Mouse (Mus musculus): Measurements from ENCODE around the gene Ttc37. TPM values are rescaled to one million over a fixed set of nuclear protein-coding genes. Genes with fewer than 3 reads are reported as not detected.
A peak's percentile ranks its signal among the peaks of the same experiment; 100 is the strongest.

Gene Ttc37
- 7.7 and 9.2 TPM in 2 replicates for polyA plus RNA-seq (2015; fragmentation: Nextera tagmentation; extraction: Ambion mirVana)

DNA sequence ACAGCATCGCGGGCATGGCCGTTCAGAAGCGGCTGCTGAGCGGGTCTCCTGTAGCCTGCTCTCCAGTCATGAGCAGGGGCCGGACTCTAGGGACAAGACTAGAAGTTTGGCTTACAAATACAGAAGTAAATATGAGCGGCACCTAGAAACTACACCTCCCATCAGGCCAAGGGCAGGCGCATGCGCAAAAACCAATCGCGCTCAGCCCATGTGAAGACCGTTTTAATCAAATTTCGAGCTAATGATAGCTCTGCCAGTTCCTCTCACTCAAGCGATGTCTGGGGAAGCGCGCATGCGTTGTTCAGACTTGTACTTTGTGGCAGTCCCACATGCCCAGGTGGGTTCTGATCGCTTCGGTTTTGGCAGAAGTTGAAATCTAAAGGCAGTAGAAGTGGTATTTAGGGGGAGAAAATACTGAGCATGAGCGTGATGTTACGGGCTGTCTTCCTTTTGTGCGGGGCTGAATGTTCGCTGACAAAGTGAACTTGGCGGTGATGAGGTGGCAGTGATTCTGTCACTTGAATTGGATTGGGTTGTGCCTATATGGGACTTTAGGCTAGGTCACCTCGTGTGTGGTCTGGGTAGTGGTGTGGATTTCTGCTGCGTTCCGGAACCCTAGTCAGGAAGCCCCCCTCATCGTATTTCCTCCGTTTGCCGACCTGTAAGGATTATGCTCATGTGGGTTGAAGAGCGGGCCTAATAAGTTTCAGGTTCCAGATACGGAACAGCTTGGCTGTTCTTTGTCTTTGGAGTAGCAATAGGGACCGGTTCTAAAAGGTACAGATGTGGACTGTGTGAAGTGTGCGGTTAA, at the start of gene Ttc37, which contains the start of gene Arsk:
Gene Ttc37, plus strand, starts transcription at position 242 of the 811 bp plus-strand sequence.
Gene Arsk, minus strand, starts transcription at position 168 of the 811 bp plus-strand sequence.
- WGBS = under 1% methylated on average over 34 of the region's 34 CpGs
- H3K9me3 ChIP-seq (ENCODE audit: control insufficient read depth, low read length) = no peaks in the 10 kb centered on the region
- peak; percentile 99 for ATAC-seq

GRCm38 (mm10) chr13:76055391-76056232, 42.9 kb upstream of the Ttc37 start:
- peak; percentile 84 for ATAC-seq
- H3K4me2 ChIP-seq (ENCODE audit: low read length) = peak overlapping the region; percentile 99
- 1% methylated on average over 58 of the region's 59 CpGs for WGBS
- peak overlapping the region; percentile 66 for H3K4me3 ChIP-seq (ENCODE audit: low read length)
- H3K4me1 ChIP-seq (ENCODE audit: control insufficient read depth, insufficient read depth, low read depth, low read length) = peaks cover 14% of the 10 kb centered on the region
- peaks cover 8% of the 10 kb centered on the region for H3K27me3 ChIP-seq (replicated peaks; ENCODE audit: control insufficient read depth, insufficient read depth, low read length)
- no peaks in the 10 kb centered on the region for H3K36me3 ChIP-seq (ENCODE audit: control insufficient read depth, insufficient read depth, low read length)
- no peaks in the 10 kb centered on the region for H3K9me3 ChIP-seq (ENCODE audit: control insufficient read depth, low read length)
- H3K9ac ChIP-seq (ENCODE audit: low read depth, low read length) = peak overlapping the region; percentile 72
- peak overlapping the region; percentile 66 for H3K27ac ChIP-seq (ENCODE audit: low read depth, low read length)

More for the DNA sequence above, at the start of gene Ttc37, which contains the start of gene Arsk:
- Histone ChIP-seq H3K4me2 (ENCODE audit: low read length) (peak within 1 kb of the TSS; percentile 77), H3K4me1 (ENCODE audit: control insufficient read depth, insufficient read depth, low read depth, low read length) (peaks cover 3% of the 10 kb centered on the region; the same call in 1 of the 2 replicates), H3K36me3 (ENCODE audit: control insufficient read depth, insufficient read depth, low read length) (no peaks in the 10 kb centered on the region), H3K4me3 (ENCODE audit: low read length) (peak within 1 kb of the TSS; percentile 48), H3K27ac (ENCODE audit: low read depth, low read length) (peak within 1 kb of the TSS; percentile 58), H3K9ac (ENCODE audit: low read depth, low read length) (peak within 1 kb of the TSS; percentile 64), H3K27me3 (replicated peaks; ENCODE audit: control insufficient read depth, insufficient read depth, low read length) (no peaks in the 10 kb centered on the region)

DNA sequence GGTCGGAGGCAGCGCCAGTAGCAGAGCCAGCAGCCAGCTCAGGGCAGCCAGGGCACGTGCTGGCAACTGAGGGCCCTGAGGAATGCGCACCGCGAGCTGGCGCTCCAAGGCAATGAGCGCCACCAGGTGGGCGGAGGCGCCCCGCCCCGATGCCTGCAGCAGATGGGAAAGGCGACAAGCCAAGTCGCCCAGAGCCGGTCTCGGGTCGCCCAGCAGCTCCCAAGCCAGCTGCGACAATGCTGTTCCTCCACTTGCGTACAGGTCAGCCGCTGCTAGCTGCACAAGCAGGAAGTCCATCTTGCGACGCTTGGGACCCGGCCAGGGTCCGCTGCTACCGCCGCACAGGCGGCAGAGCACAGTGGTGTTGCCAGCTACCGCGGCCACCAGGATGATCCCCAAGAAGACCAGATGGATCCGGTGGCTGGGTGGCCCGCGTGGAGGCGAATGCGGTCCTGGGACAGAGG, 42.2 kb upstream of the Ttc37 start:
- peak overlapping the region; percentile 66 for H3K4me3 ChIP-seq (ENCODE audit: low read length)
- peak overlapping the region; percentile 72 for H3K9ac ChIP-seq (ENCODE audit: low read depth, low read length)
- under 1% methylated on average over 28 of the region's 34 CpGs for WGBS
- H3K27ac ChIP-seq (ENCODE audit: low read depth, low read length) = peak overlapping the region; percentile 66
- H3K4me2 ChIP-seq (ENCODE audit: low read length) = peak overlapping the region; percentile 99
- peak; percentile 94 for ATAC-seq
- H3K36me3 ChIP-seq (ENCODE audit: control insufficient read depth, insufficient read depth, low read length) = no peaks in the 10 kb centered on the region
- peaks cover 8% of the 10 kb centered on the region for H3K27me3 ChIP-seq (replicated peaks; ENCODE audit: control insufficient read depth, insufficient read depth, low read length)
- H3K9me3 ChIP-seq (ENCODE audit: control insufficient read depth, low read length) = no peaks in the 10 kb centered on the region
- peaks cover 14% of the 10 kb centered on the region for H3K4me1 ChIP-seq (ENCODE audit: control insufficient read depth, insufficient read depth, low read depth, low read length)

- peak within 1 kb of the TSS; percentile 66 for H3K4me3 ChIP-seq (ENCODE audit: low read length)
- peak within 1 kb of the TSS; percentile 66 for H3K27ac ChIP-seq (ENCODE audit: low read depth, low read length)
- peak within 1 kb of the TSS; percentile 72 for H3K9ac ChIP-seq (ENCODE audit: low read depth, low read length)
- no peaks in the 10 kb centered on the region for H3K9me3 ChIP-seq (ENCODE audit: control insufficient read depth, low read length)
- peaks cover 14% of the 10 kb centered on the region for H3K4me1 ChIP-seq (ENCODE audit: control insufficient read depth, insufficient read depth, low read depth, low read length)
- H3K4me2 ChIP-seq (ENCODE audit: low read length) = peak within 1 kb of the TSS; percentile 99
- WGBS = 15% methylated on average over 10 of the region's 10 CpGs
- no peak for ATAC-seq
- H3K36me3 ChIP-seq (ENCODE audit: control insufficient read depth, insufficient read depth, low read length) = no peaks in the 10 kb centered on the region
- peaks cover 8% of the 10 kb centered on the region for H3K27me3 ChIP-seq (replicated peaks; ENCODE audit: control insufficient read depth, insufficient read depth, low read length)
Measured at GRCm38 (mm10) chr13:76056896-76057266, 41.7 kb upstream of the Ttc37 start, which contains the start of gene Gpr150. TSS of gene Gpr150 (minus strand) at chr13:76056996.

DNA sequence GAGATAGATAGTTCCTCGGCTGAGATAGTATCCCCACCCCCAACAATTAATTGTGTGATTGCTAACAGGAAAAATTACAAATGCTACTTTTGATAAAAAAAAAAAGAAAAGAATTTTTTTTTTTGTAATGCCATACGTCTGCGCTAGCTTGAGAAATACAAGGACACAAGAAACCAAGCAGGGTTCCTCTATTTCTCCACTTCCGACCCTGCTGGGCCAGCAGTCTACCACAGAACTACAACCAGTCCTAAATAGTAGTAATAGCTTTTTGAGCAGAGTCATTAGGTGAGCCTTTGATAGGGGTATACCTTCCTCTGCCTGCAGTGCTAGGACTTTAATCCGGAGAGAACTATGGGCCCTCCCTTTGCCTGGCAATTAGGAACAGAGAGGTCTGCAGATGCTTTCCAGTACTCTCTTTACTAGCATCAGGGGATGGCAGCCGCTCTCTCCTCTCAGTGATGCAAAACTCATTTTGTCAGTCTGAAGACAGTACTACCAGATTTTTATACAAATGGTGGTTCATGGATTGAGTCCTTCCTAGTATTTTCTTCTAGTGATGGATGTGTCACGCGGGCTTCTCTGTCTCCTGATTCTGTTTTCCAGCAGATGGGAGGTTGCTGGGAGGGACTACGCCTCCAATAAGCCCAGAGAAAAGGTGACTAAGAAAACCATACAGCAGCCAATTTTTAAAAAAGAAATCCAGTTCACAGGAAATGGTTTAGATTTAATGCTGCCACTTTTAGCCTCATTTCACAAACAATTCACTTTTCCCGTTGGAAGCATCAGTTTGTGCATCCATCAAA, 41.1 kb upstream of the Ttc37 start:
- H3K9ac ChIP-seq (ENCODE audit: low read depth, low read length) = no peak overlapping the region
- no peak overlapping the region; the same call in 1 of the 2 replicates for H3K4me3 ChIP-seq (ENCODE audit: low read length)
- WGBS = 73% methylated on average over 10 of the region's 10 CpGs
- no peak overlapping the region for H3K27ac ChIP-seq (ENCODE audit: low read depth, low read length)
- ATAC-seq = no peak
- peaks cover 14% of the 10 kb centered on the region for H3K4me1 ChIP-seq (ENCODE audit: control insufficient read depth, insufficient read depth, low read depth, low read length)
- H3K27me3 ChIP-seq (replicated peaks; ENCODE audit: control insufficient read depth, insufficient read depth, low read length) = peaks cover 8% of the 10 kb centered on the region
- H3K4me2 ChIP-seq (ENCODE audit: low read length) = peak overlapping the region; percentile 99
- H3K36me3 ChIP-seq (ENCODE audit: control insufficient read depth, insufficient read depth, low read length) = peaks cover 2% of the 10 kb centered on the region; the same call in 1 of the 2 replicates
- H3K9me3 ChIP-seq (ENCODE audit: control insufficient read depth, low read length) = no peaks in the 10 kb centered on the region

DNA sequence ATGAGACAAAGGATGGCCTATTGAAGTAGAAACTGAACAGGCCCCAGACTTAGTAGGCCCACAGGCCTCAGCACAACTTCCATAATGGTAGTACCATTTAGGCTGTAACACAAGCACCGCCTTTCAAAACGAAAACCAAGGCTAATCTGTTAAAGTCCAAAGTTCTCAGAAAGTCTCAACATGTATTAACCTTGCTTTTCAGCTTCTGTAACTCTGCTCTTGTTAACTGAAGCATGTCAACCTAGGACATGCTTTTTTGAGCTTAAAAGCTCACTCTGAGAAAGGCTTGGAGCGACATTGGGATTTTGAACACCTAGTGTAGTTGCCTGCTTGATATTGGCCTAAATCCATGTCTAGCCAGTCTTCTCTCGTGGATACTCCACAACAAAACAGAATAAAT, 38.9 kb upstream of the Ttc37 start:
- H3K36me3 ChIP-seq (ENCODE audit: control insufficient read depth, insufficient read depth, low read length) = peaks cover 4% of the 10 kb centered on the region; the same call in 1 of the 2 replicates
- H3K9ac ChIP-seq (ENCODE audit: low read depth, low read length) = no peak overlapping the region
- no peak overlapping the region for H3K27ac ChIP-seq (ENCODE audit: low read depth, low read length)
- H3K4me2 ChIP-seq (ENCODE audit: low read length) = no peak overlapping the region
- ATAC-seq = no peak
- H3K4me1 ChIP-seq (ENCODE audit: control insufficient read depth, insufficient read depth, low read depth, low read length) = peaks cover 14% of the 10 kb centered on the region
- H3K4me3 ChIP-seq (ENCODE audit: low read length) = no peak overlapping the region
- 87% methylated on average over 4 of the region's 4 CpGs for WGBS
- peaks cover 3% of the 10 kb centered on the region; the same call in 1 of the 2 replicates for H3K27me3 ChIP-seq (replicated peaks; ENCODE audit: control insufficient read depth, insufficient read depth, low read length)
- no peaks in the 10 kb centered on the region for H3K9me3 ChIP-seq (ENCODE audit: control insufficient read depth, low read length)

- Histone ChIP-seq H3K36me3 (ENCODE audit: control insufficient read depth, insufficient read depth, low read length) (peaks cover 9% of the 10 kb centered on the region), H3K9me3 (ENCODE audit: control insufficient read depth, low read length) (no peaks in the 10 kb centered on the region), H3K4me1 (ENCODE audit: control insufficient read depth, insufficient read depth, low read depth, low read length) (no peaks in the 10 kb centered on the region), H3K27ac (ENCODE audit: low read depth, low read length) (no peak overlapping the region), H3K27me3 (replicated peaks; ENCODE audit: control insufficient read depth, insufficient read depth, low read length) (0 out of 2 replicates have a peak, but pooled peaks cover 3% of the 10 kb centered on the region), H3K9ac (ENCODE audit: low read depth, low read length) (no peak overlapping the region), H3K4me2 (ENCODE audit: low read length) (no peak overlapping the region), H3K4me3 (ENCODE audit: low read length) (no peak overlapping the region)
- 91% methylated on average over 3 of the region's 3 CpGs for whole genome bisulfite sequencing
- no peak for ATAC-seq
Measured at GRCm38 (mm10) chr13:76062126-76062525, 36.4 kb upstream of the Ttc37 start.

- no peaks in the 10 kb centered on the region for H3K4me1 ChIP-seq (ENCODE audit: control insufficient read depth, insufficient read depth, low read depth, low read length)
- H3K4me2 ChIP-seq (ENCODE audit: low read length) = no peak overlapping the region
- H3K27me3 ChIP-seq (replicated peaks; ENCODE audit: control insufficient read depth, insufficient read depth, low read length) = 0 out of 2 replicates have a peak, but pooled peaks cover 3% of the 10 kb centered on the region
- H3K9ac ChIP-seq (ENCODE audit: low read depth, low read length) = no peak overlapping the region
- peaks cover 9% of the 10 kb centered on the region for H3K36me3 ChIP-seq (ENCODE audit: control insufficient read depth, insufficient read depth, low read length)
- ATAC-seq = no peak
- 95% methylated on average over 3 of the region's 3 CpGs for WGBS
- H3K9me3 ChIP-seq (ENCODE audit: control insufficient read depth, low read length) = no peaks in the 10 kb centered on the region
- no peak overlapping the region for H3K4me3 ChIP-seq (ENCODE audit: low read length)
- no peak overlapping the region for H3K27ac ChIP-seq (ENCODE audit: low read depth, low read length)
Measured at GRCm38 (mm10) chr13:76062569-76062968, 36.0 kb upstream of the Ttc37 start.

All from hindbrain, embryonic 16.5 days (tissue).